Mouse (Mus musculus) testis, adult 2 months (tissue): Measurements from ENCODE around the gene Golph3l. TPM values are rescaled to one million over a fixed set of nuclear protein-coding genes. Genes with fewer than 3 reads are reported as not detected.

Experiments
- H3K27ac ChIP-seq: fragments of 200-500 bp; 2 replicates; pipeline ENCODE4 v1.5.1; 2012; ENCODE audit warnings: low read depth, low read length; ENCODE audit not compliant: control insufficient read depth, insufficient read depth
- H3K27me3 ChIP-seq: fragments of 200-500 bp; 2 replicates; pipeline ENCODE4 v1.6.1; 2012; ENCODE audit warnings: mild to moderate bottlenecking, low read length, moderate library complexity; ENCODE audit not compliant: control insufficient read depth, insufficient read depth
- H3K36me3 ChIP-seq: fragments of 200-500 bp; 2 replicates; pipeline ENCODE4 v1.6.1; 2012; ENCODE audit warnings: mild to moderate bottlenecking, low read length; ENCODE audit not compliant: control insufficient read depth, insufficient read depth
- H3K4me1 ChIP-seq: fragments of 200-500 bp; 2 replicates; pipeline ENCODE4 v1.6.1; 2012; ENCODE audit warnings: low read length; ENCODE audit not compliant: control insufficient read depth, insufficient read depth
- H3K4me3 ChIP-seq: fragments of 200-500 bp; 2 replicates; pipeline ENCODE4 v1.5.1; 2012; ENCODE audit warnings: low read depth, mild to moderate bottlenecking, low read length, moderate library complexity, mixed read lengths; ENCODE audit not compliant: control insufficient read depth
- CTCF ChIP-seq: fragments of 200-500 bp; IDR thresholded peaks from 2 replicates; pipeline ENCODE4 v1.5.1; 2012; ENCODE audit warnings: low read depth, mild to moderate bottlenecking, inconsistent platforms, low read length, moderate library complexity; ENCODE audit not compliant: control insufficient read depth, insufficient read depth, insufficient replicate concordance
- POLR2A ChIP-seq: fragments of 200-500 bp; IDR thresholded peaks from 2 replicates; pipeline ENCODE4 v1.6.1; 2012; ENCODE audit warnings: low read depth, mild to moderate bottlenecking, inconsistent platforms, low read length, moderate library complexity; ENCODE audit not compliant: control insufficient read depth
- polyA plus RNA-seq: library from polyadenylated mRNA; depleted of rRNA; stranded (reverse); fragments of >200 nt; gene quantifications from 2 replicates; pipeline ENCODE4 v1.2.3, GENCODE M21; 2012

Gene Golph3l
- polyA plus RNA-seq, 1 experiment = 7.8 TPM

- Histone ChIP-seq H3K27ac (no peak overlapping the region), H3K27me3 (no peaks in the 10 kb centered on the region), H3K4me3 (no peak overlapping the region), H3K36me3 (peaks cover 4% of the 10 kb centered on the region), H3K4me1 (no peaks in the 10 kb centered on the region; the same call in 1 of the 2 replicates)
- TF ChIP-seq CTCF = no peak
Observed at GRCm38 (mm10) chr3:95636072-95636471, 47.3 kb downstream of the Golph3l start.

GRCm38 (mm10) chr3:95639694-95640093 is 51.0 kb downstream of the Golph3l start:
- TF ChIP-seq POLR2A (no peak), CTCF (no peak)
- Histone ChIP-seq H3K27me3 (no peaks in the 10 kb centered on the region), H3K36me3 (no peaks in the 10 kb centered on the region)

GRCm38 (mm10) chr3:95643097-95643496 is 54.4 kb downstream of the Golph3l start:
- Histone ChIP-seq H3K4me3 (no peak overlapping the region), H3K36me3 (no peaks in the 10 kb centered on the region), H3K27me3 (no peaks in the 10 kb centered on the region), H3K4me1 (no peaks in the 10 kb centered on the region), H3K27ac (no peak overlapping the region)
- TF ChIP-seq CTCF (no peak), POLR2A (no peak)

More at GRCm38 (mm10) chr3:95639694-95640093, 51.0 kb downstream of the Golph3l start:
- H3K27ac ChIP-seq = no peak overlapping the region
- H3K4me3 ChIP-seq = no peak overlapping the region
- H3K4me1 ChIP-seq = no peaks in the 10 kb centered on the region; the same call in 1 of the 2 replicates

GRCm38 (mm10) chr3:95645313-95646235 is 56.8 kb downstream of the Golph3l start:
- TF ChIP-seq CTCF (no peak), POLR2A (no peak)
- no peak overlapping the region for H3K27ac ChIP-seq
- H3K36me3 ChIP-seq = no peaks in the 10 kb centered on the region
- H3K4me3 ChIP-seq = no peak overlapping the region
- no peaks in the 10 kb centered on the region for H3K27me3 ChIP-seq
- no peaks in the 10 kb centered on the region for H3K4me1 ChIP-seq

- Histone ChIP-seq H3K27me3 (no peaks in the 10 kb centered on the region), H3K27ac (no peak overlapping the region), H3K36me3 (no peaks in the 10 kb centered on the region), H3K4me3 (no peak overlapping the region), H3K4me1 (peaks cover 7% of the 10 kb centered on the region; the same call in 1 of the 2 replicates)
- TF ChIP-seq POLR2A (no peak), CTCF (no peak)
Observed at GRCm38 (mm10) chr3:95648016-95648415, 59.3 kb downstream of the Golph3l start.

GRCm38 (mm10) chr3:95650276-95651032 is 61.7 kb downstream of the Golph3l start:
- TF ChIP-seq CTCF (no peak), POLR2A (no peak)
- Histone ChIP-seq H3K36me3 (no peaks in the 10 kb centered on the region), H3K4me1 (peaks cover 7% of the 10 kb centered on the region; the same call in 1 of the 2 replicates), H3K27ac (peak overlapping the region; percentile 61), H3K4me3 (no peak overlapping the region), H3K27me3 (no peaks in the 10 kb centered on the region)

- no peak for TF ChIP-seq POLR2A
- H3K4me3 ChIP-seq = no peak overlapping the region
- H3K4me1 ChIP-seq = peaks cover 8% of the 10 kb centered on the region
- H3K36me3 ChIP-seq = no peaks in the 10 kb centered on the region
- H3K27ac ChIP-seq = peak overlapping the region; percentile 61
- H3K27me3 ChIP-seq = no peaks in the 10 kb centered on the region
Observed at GRCm38 (mm10) chr3:95651033-95651373, 62.3 kb downstream of the Golph3l start.
